Mouse (Mus musculus): ENCODE results near the gene Snx29. TPM values are rescaled to one million over a fixed set of nuclear protein-coding genes. Genes with fewer than 3 reads are reported as not detected.

Snx29 gene
- polyA plus RNA-seq, 1 experiment: 27.7 TPM

- peak overlapping the region; percentile 77 for H3K27ac ChIP-seq (ENCODE audit: insufficient read depth, low read depth, low read length)
- H3K4me1 ChIP-seq (ENCODE audit: control insufficient read depth, insufficient read depth, low read length): peaks cover 26% of the 10 kb centered on the region
- TF ChIP-seq CTCF (IDR thresholded peaks at IDR 0.05; ENCODE audit: low read depth, low read length) (no peak), POLR2A (IDR thresholded peaks at IDR 0.05; ENCODE audit: borderline replicate concordance, low read depth, low read length) (no peak)
- no peak overlapping the region for H3K4me3 ChIP-seq (ENCODE audit: insufficient read depth, low read length)
These were observed 387.4 kb downstream of the Snx29 start for GRCm38 (mm10) chr16:11709999-11710667.

- H3K4me3 ChIP-seq (ENCODE audit: insufficient read depth, low read length): no peak overlapping the region
- no peak overlapping the region for H3K27ac ChIP-seq (ENCODE audit: insufficient read depth, low read depth, low read length)
- H3K4me1 ChIP-seq (ENCODE audit: control insufficient read depth, insufficient read depth, low read length): peaks cover 28% of the 10 kb centered on the region
- TF ChIP-seq CTCF (IDR thresholded peaks at IDR 0.05; ENCODE audit: low read depth, low read length) (no peak), POLR2A (IDR thresholded peaks at IDR 0.05; ENCODE audit: borderline replicate concordance, low read depth, low read length) (no peak)
These were observed 390.7 kb downstream of the Snx29 start for GRCm38 (mm10) chr16:11713265-11713865.

DNA sequence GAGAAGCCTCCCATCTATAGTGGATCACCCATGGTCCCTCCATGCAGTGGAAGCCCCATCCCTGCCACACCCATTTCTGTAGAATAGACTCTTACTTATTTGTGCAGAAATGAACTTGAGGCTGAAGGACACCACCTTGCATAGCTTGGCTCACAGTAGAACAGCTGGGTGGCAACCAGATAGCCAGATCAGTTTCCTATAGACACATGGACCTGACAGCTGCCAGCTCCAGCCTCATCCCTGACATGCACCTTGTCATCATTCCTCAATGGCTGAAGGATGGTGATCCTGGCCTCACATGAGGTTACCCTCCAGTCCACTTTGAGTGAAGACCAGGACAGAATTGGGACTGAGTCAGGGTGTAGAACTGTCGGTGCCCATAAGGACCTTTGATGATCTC is 394.2 kb downstream of the Snx29 start:
- Histone ChIP-seq H3K4me3 (ENCODE audit: insufficient read depth, low read length) (no peak overlapping the region), H3K4me1 (ENCODE audit: control insufficient read depth, insufficient read depth, low read length) (peaks cover 5% of the 10 kb centered on the region; the same call in 1 of the 2 replicates), H3K27ac (ENCODE audit: insufficient read depth, low read depth, low read length) (no peak overlapping the region)
- TF ChIP-seq CTCF (IDR thresholded peaks at IDR 0.05; ENCODE audit: low read depth, low read length) (no peak), POLR2A (IDR thresholded peaks at IDR 0.05; ENCODE audit: borderline replicate concordance, low read depth, low read length) (no peak)

DNA sequence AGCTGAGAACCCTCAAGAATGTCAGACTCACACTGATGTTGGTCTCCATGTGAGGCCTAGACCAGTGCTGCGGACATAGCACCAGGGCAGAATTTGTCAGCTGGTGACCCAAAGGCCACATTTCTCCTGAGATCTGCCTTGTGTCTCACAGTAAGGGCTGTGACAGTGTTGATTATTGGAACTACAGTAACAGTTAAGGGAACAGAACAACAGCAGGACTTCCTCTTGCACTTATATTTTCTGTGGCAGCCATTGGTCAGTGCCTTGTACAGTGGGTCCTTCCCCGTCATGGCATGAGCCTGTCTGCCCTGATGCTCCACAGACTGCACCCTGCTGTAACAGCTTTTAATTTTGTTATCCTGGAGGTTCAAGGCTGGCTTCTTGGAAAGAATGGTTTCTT is 403.2 kb downstream of the Snx29 start:
- TF ChIP-seq POLR2A (IDR thresholded peaks at IDR 0.05; ENCODE audit: borderline replicate concordance, low read depth, low read length): no peak
- no peak for TF ChIP-seq CTCF (IDR thresholded peaks at IDR 0.05; ENCODE audit: low read depth, low read length)
- H3K4me1 ChIP-seq (ENCODE audit: control insufficient read depth, insufficient read depth, low read length): peaks cover 13% of the 10 kb centered on the region
- H3K27ac ChIP-seq (ENCODE audit: insufficient read depth, low read depth, low read length): no peak overlapping the region
- H3K4me3 ChIP-seq (ENCODE audit: insufficient read depth, low read length): no peak overlapping the region

DNA sequence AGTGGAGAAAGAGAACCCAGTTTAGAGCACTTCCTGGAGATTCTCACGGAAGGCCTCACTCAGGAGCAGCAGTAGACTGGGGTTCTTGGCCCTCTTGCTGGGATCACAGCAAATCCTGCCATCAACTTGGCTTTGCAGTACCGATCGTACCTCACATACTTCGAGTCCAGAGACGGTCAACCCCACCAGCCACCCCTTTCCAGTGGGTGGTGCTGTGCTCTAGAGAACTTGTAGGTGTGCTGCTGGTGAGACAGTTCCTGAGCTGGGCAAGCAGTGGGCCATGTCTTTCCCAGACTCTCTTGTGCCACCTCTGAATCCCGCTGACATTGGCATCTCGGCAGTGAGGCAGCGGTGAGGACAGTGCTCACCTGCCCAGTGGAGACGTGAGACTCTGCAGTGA is 404.6 kb downstream of the Snx29 start:
- Histone ChIP-seq H3K4me1 (ENCODE audit: control insufficient read depth, insufficient read depth, low read length) (peaks cover 13% of the 10 kb centered on the region), H3K4me3 (ENCODE audit: insufficient read depth, low read length) (no peak overlapping the region), H3K27ac (ENCODE audit: insufficient read depth, low read depth, low read length) (no peak overlapping the region)
- no peak for TF ChIP-seq POLR2A (IDR thresholded peaks at IDR 0.05; ENCODE audit: borderline replicate concordance, low read depth, low read length)
- no peak for TF ChIP-seq CTCF (IDR thresholded peaks at IDR 0.05; ENCODE audit: low read depth, low read length)

DNA sequence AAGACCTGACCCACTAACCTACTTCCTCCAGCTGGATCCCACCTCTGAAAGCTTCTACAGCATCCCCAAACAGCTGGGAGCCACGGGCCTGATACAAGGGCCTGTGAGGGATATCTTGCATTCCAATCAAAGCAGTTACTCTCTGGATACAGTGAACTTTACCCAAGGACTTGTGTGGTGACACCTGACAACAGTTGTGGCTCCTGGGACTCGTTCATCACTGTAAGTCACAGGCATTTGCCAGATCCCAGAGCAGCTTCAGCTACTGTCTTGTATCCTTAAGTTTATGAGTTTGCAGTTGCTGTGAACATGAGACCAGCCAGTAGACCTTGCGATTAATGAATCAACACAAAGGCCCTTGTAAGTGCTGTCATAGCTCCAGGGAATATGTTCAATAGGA is 405.4 kb downstream of the Snx29 start:
- no peak overlapping the region for H3K27ac ChIP-seq (ENCODE audit: insufficient read depth, low read depth, low read length)
- TF ChIP-seq CTCF (IDR thresholded peaks at IDR 0.05; ENCODE audit: low read depth, low read length) (no peak), POLR2A (IDR thresholded peaks at IDR 0.05; ENCODE audit: borderline replicate concordance, low read depth, low read length) (no peak)
- no peak overlapping the region for H3K4me3 ChIP-seq (ENCODE audit: insufficient read depth, low read length)
- H3K4me1 ChIP-seq (ENCODE audit: control insufficient read depth, insufficient read depth, low read length): peaks cover 13% of the 10 kb centered on the region

DNA sequence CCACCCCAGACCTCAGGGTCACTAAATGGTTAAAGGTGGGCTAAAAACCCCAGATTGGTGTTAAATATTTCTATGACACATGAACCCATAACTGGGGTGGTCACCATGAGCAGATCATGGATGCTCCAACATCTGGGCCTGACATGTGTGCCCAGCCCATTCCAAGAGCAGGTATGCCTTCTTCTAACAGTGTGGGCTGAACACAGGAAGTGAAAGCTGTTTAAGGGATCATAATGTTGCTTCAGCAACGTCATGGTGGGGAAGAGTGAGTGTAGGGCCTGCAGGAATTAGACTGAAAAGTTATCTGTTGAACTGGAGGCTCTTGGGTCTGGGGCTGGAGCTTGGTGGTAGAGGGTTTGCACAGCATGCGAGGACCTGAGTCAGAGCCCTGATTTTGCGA is 405.9 kb downstream of the Snx29 start:
- Histone ChIP-seq H3K4me3 (ENCODE audit: insufficient read depth, low read length) (no peak overlapping the region), H3K4me1 (ENCODE audit: control insufficient read depth, insufficient read depth, low read length) (peaks cover 13% of the 10 kb centered on the region)
- no peak for TF ChIP-seq CTCF (IDR thresholded peaks at IDR 0.05; ENCODE audit: low read depth, low read length)
- no peak for TF ChIP-seq POLR2A (IDR thresholded peaks at IDR 0.05; ENCODE audit: borderline replicate concordance, low read depth, low read length)

GRCm38 (mm10) chr16:11729111-11729510 is 406.4 kb downstream of the Snx29 start:
- Histone ChIP-seq H3K27ac (ENCODE audit: insufficient read depth, low read depth, low read length) (no peak overlapping the region), H3K4me3 (ENCODE audit: insufficient read depth, low read length) (no peak overlapping the region), H3K4me1 (ENCODE audit: control insufficient read depth, insufficient read depth, low read length) (peaks cover 13% of the 10 kb centered on the region)
- no peak for TF ChIP-seq CTCF (IDR thresholded peaks at IDR 0.05; ENCODE audit: low read depth, low read length)
- no peak for TF ChIP-seq POLR2A (IDR thresholded peaks at IDR 0.05; ENCODE audit: borderline replicate concordance, low read depth, low read length)

More for the DNA sequence above, 405.9 kb downstream of the Snx29 start:
- H3K27ac ChIP-seq (ENCODE audit: insufficient read depth, low read depth, low read length): no peak overlapping the region

- Histone ChIP-seq H3K4me1 (ENCODE audit: control insufficient read depth, insufficient read depth, low read length) (peaks cover 13% of the 10 kb centered on the region), H3K27ac (ENCODE audit: insufficient read depth, low read depth, low read length) (no peak overlapping the region), H3K4me3 (ENCODE audit: insufficient read depth, low read length) (no peak overlapping the region)
- TF ChIP-seq POLR2A (IDR thresholded peaks at IDR 0.05; ENCODE audit: borderline replicate concordance, low read depth, low read length): no peak
- TF ChIP-seq CTCF (IDR thresholded peaks at IDR 0.05; ENCODE audit: low read depth, low read length): no peak
These were observed 407.1 kb downstream of the Snx29 start for GRCm38 (mm10) chr16:11729815-11730214.

DNA sequence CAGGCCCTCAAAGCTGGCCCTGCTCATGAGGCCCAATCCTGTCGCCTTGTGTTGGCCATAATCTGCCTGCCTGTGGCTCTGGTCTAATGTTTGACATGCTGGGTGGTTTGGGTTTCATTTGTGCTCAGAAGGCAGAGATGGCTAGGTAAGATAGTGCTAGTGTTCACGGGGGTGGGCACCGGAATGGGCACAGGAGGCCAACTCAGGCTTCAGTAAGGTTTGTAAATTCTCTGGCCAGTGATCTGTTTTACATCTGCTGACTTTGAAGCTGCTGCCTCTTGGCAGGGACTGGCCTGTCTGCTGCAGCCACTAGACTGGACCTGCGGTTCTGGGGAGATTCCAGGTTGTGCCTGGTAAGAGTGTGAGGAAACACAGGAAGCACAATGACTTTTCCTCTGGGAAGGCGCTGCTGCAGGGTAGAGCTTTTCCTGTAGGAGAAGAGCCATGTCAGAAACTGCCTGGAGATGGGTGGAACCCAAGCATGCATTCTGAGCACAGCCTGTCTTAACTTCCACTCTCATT is 408.4 kb downstream of the Snx29 start:
- H3K4me3 ChIP-seq (ENCODE audit: insufficient read depth, low read length): no peak overlapping the region
- peaks cover 13% of the 10 kb centered on the region for H3K4me1 ChIP-seq (ENCODE audit: control insufficient read depth, insufficient read depth, low read length)
- H3K27ac ChIP-seq (ENCODE audit: insufficient read depth, low read depth, low read length): no peak overlapping the region
- TF ChIP-seq CTCF (IDR thresholded peaks at IDR 0.05; ENCODE audit: low read depth, low read length) (no peak), POLR2A (IDR thresholded peaks at IDR 0.05; ENCODE audit: borderline replicate concordance, low read depth, low read length) (no peak)
